Mouse (Mus musculus): ENCODE data around the gene Samd4.

Samd4 gene

DNA sequence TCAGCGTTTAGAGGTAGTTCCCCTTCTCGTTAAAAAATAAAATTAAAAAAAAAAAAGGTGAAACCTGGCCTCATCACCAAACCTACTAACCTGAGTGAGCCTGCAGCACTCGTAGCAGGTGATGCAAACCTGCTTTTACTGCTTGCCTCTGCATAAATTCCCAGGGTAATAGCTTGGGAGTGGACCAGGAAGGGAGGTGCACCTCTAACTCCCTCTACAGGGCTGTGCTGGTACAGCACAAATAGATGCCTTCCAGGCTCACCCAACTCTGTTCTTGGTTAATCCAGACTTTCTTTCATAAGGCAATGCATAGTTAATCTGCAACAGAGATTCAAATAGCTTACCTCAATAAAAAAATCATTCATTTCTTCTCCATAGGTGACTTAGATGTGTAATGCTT is 121.5 kb downstream of the Samd4 start:
- no peak for DNase-seq

DNA sequence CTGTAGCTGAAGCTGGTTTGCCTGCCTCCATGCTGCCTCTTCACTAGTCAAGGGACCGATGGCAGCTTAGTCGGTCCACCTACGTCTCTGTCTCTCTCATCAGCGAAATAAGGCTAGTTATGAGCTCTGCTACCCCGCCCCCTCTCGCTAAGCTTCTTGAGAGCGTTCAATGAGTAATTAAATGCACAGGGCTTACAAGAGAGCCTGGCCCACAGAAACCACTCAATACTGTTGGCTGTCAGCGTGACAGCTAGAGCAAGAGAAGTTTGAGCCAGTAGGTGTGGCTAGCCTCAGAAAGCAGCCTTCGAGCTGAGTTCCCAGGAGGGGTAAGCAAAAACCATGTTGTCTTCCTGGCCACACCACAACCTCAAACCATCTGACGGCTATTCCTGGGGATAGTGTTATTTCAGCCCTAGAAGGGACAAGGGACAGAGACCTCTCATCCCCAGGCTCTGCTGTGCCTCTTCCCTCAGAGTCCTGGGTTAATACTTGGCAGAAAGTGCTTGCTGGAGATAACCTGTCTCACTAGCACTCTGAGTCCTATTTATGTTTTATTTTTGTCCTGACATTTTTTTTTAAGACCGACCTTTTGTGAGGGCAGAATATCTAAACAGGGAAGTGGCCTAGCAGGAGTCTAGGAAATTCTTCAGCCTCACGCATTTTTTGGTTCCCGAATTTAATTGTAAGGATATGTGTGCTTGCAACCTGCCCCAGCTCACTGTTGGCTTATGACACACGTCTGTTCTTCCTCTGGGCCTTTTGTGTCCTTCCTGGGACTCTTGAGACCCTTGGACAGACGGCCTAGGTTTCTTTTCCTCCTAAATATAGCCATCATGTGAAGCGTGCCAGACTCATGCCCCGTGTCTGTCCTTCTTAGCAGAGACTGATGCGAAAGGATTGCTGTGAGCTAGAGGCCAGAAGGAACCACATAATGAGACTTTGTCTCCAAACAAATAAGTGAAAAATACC is 128.8 kb downstream of the Samd4 start:
- peak; percentile 51 for DNase-seq

GRCm38 (mm10) chr14:47015618-47016017 is 133.0 kb downstream of the Samd4 start:
- no peak for DNase-seq

- no peak for DNase-seq
Observed at GRCm38 (mm10) chr14:47017658-47018057, 135.0 kb downstream of the Samd4 start.

GRCm38 (mm10) chr14:47020886-47021285 is 138.2 kb downstream of the Samd4 start:
- DNase-seq: no peak

DNA sequence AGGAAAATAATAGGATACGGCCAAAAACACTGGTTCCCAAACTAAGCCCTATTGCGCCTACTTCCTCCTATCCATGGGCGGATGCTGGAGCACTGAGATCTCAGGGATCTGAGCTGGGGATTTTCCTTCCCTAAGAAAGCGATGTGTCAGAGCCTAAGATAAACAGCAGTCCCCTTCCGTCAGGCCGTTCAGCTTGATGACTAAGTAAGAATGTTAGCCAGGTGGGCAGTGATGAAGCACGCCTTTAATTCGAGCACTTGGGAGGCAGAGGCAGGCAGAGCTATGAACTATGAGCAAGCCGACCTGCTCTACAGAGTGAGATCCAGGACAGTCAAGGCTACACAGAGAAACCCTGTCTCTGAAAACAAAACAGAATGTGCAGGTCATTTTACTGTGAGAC is 140.9 kb downstream of the Samd4 start:
- DNase-seq: no peak

DNA sequence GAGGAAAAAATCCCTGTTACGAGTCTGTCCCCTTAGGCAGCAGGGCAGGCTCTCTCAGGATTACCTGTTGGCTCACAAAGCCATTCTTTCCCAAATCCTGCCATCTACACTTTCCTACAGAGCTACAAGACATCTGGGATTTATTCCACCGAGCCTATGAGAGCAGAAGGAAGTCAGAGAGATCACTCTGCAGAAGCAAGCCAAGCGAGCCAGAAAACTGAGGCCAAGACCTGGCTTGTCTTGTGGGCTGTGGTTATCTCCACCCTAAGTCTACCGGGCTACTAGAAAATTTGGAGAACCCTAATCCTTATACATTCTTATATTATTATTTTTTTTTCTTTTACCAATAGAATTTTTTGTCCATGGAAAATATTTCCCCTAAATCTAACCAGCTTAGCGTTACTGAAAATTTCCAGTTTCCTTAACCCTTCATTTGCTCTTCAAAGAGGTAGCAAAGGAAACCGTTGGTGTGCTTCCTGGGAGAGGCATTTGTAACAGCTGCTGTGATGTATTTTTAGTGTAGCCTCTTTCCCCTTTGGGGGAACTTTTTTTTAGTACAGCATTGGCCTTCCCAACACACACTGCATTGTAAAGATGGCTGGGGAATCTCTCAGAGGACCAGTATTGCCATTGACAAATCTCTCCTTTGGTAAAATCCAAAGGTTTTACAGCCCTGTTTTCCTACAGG is 144.9 kb downstream of the Samd4 start:
- no peak for DNase-seq

DNA sequence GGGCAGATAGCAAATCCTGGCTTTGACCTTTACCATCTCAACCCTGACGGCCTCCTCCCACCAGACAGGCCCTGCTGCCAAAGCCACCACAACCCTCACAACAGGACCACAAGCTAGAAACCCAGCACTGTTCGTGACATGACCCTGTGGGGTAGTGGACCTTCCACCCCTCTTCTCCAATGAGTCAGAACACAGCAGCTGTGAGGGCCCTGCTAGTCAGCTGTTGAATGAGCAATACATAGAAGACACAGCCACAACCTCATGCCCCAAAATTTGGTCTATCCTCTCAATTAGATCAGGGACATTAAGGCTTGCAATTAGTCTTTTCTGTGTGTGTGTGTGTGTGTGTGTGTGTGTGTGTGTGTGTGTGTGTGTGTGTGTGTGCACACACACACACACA is 148.9 kb downstream of the Samd4 start:
- DNase-seq: no peak

- peak; percentile 6 for DNase-seq
Observed at GRCm38 (mm10) chr14:47032140-47032539, 149.5 kb downstream of the Samd4 start.

DNA sequence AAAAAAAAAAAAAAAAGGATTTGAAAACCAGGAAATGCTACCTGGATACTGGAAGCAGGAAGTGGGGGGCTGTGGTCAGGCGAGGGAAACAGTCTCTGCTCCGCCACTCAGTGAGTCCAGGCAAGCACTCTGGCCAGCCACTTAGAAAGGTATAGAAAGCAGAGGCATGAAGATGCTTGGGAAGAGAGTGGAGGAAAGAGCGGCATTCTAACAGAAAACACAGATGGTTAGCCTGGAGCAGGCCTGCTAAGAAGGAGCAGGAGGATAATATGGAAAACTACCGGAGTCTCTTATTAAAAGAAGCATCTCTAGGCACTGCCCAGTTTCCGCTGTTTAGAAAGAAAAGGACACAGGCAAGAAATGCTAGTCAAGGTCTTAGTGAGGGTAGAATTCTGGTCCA is 150.8 kb downstream of the Samd4 start:
- DNase-seq: no peak

DNA sequence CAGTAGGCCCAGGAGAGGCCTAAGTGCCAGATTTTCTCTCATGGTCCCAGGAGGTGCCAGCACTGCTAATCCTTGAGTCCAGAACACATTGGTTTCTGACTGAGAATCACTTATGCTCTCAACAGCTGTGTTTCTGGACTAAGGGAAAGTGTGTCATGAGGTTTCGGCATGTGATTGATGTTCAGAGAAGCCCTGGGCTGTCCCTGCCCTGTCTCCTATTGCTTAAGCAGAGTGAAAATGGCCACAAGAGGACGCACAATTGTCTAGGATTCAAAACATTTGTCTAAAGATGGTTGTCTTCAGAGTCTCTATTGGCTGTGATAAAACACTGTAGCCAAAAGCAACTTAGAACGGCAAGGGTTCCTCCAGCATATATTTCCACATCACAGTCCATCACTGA is 159.0 kb downstream of the Samd4 start:
- DNase-seq: no peak

DNA sequence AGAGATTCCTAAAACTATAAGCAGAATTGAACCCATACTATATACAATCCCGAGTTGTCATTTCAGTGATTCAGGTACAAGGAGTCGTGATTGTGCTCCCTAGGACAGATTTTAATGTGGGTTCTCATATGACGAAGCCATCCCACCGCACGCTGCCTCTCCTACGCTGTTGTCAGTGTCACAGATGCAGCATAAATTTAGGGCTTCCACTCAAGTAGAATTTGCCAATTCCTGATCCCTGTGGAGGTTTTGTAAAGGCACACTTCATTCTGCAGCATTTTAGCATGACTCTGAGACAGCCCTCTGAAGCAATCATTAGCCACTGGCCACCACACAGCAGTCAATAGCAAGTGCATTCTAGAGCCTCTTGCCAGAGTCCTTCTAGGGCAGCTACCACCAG is 166.4 kb downstream of the Samd4 start:
- DNase-seq: no peak

GRCm38 (mm10) chr14:47051743-47052610 is 169.3 kb downstream of the Samd4 start:
- no peak for DNase-seq

GRCm38 (mm10) chr14:47053101-47053500 is 170.4 kb downstream of the Samd4 start:
- DNase-seq: no peak

DNA sequence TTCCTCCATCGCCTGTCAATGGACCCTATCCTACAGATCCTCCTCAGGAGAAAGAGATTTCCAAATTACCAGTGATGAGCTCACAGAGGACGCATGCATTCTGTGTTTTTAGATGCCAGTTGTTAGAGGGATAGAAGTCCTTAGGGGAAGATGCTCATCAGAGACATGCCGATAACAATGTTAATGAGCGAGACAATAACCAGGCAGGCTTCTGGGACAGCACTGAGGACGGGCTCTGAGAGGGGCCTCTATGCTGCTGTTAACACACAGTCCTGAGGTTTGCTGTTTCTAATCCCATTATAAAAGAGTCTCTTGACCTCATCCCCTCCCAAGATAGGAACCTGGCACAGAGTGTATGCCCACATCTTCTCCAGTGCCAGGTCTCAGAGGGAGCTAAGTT is 171.2 kb downstream of the Samd4 start:
- DNase-seq: no peak

DNA sequence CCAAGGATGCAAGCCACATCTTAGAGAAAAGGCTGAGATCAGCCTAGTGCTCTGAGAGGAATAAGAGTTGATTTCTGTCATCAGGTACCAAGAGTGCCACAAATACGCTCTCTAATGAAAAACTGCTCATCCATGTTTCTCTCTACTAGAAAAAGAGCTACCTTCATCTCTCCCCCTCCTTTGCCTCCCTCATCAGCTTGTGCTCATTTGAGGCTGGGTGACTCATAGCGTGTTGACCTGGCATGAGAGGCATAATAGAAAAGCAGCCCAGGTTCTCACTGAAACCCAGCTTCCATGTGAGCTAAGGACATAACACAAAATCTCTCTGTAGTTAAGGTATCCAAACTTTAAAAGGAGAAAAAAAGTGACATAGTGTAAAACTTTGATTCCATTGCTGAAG is 176.3 kb downstream of the Samd4 start:
- no peak for DNase-seq

DNA sequence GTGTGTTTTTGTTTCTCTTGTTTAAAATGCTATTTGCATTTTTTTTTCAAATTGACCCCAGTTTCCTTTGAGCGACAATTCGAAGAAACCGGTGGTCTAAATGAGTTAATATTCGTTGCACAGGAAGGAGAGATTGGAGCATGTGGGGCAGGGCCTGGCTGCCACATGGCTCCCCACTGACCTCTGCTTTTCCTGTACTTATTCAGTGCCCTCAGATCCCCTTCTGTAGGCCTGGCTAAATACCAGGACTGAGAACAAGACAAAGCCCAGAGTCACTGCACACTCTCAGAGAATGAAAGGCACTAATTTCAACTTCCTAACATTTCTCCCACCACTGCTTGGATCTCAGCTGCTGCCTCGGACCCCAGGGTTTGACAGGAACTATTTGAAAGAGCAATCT is 182.4 kb downstream of the Samd4 start:
- DNase-seq: no peak

GRCm38 (mm10) chr14:47066901-47067300 is 184.2 kb downstream of the Samd4 start:
- no peak for DNase-seq

GRCm38 (mm10) chr14:47074045-47074666 is 191.5 kb downstream of the Samd4 start:
- no peak for DNase-seq

DNA sequence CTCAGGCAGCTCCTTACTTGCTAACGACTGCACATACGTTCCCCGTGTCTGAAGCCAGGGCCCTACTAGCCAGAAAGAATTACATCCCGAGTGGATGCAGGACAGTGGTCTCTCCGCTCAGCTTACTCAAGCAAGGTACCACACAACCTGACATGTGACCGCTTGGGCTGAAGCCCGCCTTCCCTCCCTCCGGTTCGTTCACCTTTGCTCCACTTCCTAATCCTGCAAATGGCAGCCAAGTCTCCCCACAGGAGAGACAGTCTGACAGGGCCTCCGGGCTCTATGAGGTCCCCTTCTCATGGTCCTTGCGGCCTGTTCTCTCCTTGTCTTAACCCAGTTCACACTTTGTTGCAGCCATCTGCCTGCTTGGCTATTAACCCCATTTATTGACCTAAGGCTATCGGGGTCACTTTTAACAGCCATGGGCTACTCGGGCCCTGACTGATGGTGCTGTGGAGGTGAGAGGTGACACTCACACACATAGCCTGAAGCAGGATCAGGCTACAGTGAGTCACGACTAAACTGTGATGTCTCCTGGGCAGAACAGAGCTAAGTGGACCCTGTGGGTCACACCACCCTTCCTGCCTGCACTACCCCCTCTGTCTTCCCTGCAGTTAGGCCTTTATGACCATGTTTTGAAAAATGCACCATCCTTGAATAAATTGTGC is 192.5 kb downstream of the Samd4 start:
- no peak for DNase-seq

GRCm38 (mm10) chr14:47075856-47076255 is 193.2 kb downstream of the Samd4 start:
- DNase-seq: no peak

- no peak for DNase-seq
Observed at GRCm38 (mm10) chr14:47076956-47077575, 194.4 kb downstream of the Samd4 start.
